Mouse (Mus musculus) adrenal gland, adult (tissue): Measurements from ENCODE around the gene Nedd4.

Experiments
- DNase-seq, 2 experiments: peaks; one replicate each; pipeline ENCODE4 v3.0.0; 2022 to 2023; ENCODE audit warnings: low spot score in 1 of 2; ENCODE audit not compliant: inconsistent age in 2 of 2

The Nedd4 gene

DNA sequence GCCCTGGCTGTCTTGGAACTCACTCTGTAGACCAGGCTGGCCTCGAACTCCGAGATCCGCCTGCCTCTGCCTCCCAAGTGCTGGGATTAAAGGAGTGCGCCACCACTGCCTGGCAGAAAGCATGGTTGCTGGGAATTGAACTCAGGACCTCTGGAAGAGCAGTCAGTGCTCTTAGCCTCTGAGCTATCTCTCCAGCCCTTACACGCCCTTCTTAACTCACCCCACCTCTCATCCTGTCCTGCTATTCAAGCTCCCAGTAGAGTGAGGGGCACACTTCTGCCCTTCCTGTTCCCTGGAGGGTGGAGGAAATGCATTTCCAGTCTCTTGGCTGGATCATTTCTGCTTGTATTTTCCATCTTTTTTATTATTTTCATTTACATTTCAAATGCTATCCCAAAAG lies 15.5 kb downstream of the Nedd4 start:
- no peak for DNase-seq

DNA sequence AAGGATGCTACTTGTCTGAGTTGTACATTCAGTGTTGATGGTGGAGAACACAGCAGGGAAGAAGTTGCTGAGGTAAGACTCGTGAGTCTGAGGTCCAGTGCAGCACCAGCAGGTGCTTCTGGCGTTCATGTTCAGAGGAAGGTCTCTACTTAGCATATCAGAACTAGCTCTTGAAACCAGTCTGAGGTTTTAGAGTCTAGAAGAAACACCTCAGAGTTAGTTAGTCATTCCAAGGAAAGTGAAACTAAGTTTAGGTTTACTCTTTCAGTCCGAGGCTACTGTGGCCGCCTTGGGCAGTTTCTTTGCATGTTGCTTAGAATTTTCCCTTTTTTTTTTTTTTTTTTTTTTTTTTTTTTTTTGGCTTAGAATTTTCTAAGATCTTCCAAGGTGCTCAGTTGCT lies 16.6 kb downstream of the Nedd4 start:
- no peak for DNase-seq

DNA sequence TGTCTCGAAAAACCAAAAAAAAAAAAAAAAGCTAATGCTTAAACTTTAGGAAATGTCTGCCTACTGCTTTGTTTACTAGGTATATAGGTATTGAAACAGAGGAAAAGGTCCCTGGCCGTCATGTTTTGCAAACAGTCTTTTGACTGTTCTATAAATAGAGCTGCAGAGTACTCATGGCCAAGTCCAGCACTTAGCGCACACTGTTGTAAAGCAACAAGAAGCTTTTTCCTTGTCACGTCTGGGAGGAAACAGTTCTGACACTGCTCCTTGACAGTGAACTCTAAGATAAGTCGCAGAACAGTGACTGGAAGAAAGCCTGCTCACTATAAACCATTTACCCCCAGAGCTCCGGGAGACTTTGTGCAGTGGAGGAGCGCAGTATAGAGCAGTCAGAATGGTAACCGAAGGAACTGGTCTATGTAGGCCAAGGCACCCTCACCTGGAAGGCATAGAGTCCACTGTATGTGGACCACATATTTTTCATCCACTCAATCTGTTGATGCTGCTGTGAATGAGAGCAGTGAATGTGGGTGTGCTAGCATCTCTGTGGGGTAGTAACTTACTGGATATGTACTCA lies 19.6 kb downstream of the Nedd4 start:
- DNase-seq, result no peak

DNA sequence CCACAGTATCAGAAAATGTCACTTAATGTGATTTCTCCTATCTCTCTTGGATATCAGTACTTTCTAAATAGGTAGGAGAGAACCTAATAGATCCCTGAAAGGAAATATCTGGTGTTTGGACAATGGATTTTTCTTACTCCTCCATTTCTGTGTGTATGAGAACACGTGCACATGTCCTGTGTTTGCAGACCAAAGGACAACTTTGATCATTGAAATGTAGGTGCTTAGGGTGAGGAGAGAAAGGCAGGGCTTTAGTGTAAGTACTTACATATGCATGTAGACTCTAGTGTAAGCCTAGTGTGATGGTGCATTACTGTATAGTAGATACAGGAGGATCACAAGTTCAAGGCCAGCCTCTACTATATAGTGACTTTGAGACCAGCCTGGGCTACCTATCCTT lies 21.1 kb downstream of the Nedd4 start:
- DNase-seq, result no peak

DNA sequence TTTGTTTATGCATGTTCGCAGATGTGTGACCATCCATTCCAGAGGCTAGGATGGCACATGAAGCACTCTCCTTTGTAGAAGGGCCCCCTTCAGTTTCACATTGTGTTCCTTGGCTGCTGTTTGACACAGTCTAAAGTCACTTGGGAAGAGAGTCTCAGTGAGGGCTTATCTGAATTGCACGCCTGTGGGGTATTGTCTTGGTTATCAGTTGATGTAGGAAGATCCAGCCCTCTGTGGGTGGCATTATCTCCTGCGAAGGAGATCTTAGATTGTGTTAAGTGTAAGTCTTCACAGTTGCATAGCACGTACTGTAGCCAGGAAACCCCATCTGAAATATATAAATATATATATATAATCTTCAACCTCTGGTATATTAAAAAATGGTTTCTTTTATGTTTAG lies 23.1 kb downstream of the Nedd4 start:
- DNase-seq, result no peak

DNA sequence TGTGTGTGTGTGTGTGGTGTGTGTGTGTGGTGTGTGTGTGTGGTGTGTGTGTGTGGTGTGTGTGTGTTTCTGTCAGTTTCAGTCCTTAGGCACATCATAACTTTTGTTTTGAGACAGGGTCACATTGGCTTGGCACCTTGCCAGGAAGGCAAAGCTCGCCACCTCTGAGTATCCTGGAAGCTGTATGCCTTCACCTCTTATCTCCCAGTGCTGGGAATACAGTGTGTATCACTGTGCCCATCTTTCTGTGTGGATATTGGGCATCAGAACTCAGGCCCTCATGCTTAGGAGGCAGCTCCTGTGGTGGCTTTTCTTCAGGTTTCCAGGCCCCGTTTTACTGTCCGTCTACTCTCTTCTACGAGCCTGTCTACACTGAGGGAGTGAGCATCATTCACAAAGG lies 24.4 kb downstream of the Nedd4 start:
- peak; percentile 64 to 80 for DNase-seq

DNA sequence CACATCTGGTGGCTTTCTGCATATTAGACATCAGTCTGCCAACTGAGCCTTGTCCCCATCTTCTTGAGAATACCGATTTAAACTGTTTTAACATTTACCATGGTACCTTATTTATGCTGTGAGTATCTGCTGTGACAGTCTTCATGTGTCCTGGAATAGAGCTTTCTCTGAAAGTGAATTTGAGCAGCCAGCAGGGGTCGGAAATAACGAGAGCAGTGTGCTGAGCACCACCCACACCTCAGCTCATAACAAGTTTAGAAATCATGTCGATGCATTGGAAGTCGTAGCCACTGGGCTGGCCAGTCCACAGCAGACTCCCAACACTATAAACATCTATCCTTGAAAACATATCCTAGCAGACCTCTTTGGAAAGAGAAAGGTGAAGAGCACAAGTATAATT lies 27.4 kb downstream of the Nedd4 start:
- no peak for DNase-seq

DNA sequence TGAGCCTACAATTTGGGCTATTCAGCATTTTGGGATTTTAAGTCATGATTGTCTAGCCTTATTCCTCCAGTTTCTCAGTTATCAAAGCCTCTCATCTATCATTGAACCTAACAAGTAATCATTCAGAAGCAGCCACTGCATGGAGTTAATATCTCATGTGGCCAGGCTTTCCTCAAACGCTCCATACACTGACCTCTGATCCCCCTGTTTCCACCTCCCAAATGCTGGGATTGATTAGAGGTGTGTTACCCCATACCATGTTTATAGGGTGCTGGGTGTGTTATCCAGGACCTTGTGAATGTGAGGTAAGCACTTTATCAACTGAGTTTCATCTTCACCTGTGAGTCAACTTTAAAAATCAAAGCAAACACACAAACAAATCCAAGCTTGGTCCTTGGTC lies 28.7 kb downstream of the Nedd4 start:
- DNase-seq, result no peak

DNA sequence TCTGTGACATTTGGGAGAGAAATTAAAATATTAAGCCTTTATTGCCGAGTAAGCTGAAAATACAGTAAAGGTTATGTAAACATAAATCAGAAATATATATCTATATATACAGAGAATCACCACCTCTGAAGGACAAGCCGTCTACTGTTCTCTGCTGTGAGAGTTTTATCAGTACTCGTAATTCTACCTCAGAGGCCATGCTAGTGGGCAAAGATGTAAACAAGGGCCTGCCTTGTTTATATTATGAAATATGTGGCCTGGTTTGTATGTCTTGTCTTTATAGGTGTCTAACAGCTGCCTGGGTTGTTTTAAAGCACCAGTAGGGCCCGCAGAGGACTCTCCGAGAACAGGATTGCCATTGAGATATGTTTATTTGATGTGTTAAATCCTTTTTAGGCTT lies 29.8 kb downstream of the Nedd4 start:
- no peak for DNase-seq

DNA sequence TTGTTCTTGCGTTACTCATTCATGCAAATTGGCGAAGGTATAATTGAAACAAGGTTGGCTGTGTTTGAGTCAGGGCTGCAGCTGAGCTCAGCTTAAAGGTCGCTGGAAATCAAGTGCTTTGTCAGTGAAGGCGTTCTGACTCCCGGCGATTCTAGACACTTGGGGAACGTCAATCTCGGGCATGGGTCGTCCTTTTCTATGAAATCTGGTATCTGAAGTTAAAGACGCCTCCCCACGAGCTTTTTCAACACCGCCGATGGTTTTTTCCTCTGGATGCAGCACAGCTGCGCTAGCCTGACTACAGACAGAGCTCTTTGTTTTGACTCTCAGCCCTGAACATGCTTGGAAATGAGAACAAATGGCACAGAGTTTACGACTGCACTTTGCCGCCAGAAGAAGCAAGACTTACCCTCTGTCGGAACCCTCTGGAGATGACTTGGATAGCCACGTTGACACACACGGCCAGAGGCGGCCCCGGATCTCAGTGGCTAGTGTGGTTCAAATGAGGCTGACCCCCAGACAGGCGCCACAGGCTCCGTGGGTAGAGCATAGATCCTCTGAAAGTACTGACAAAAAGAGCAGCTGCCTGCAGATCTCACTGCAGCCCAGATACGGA lies 31.0 kb downstream of the Nedd4 start:
- peak; percentile 56 to 85 for DNase-seq

DNA sequence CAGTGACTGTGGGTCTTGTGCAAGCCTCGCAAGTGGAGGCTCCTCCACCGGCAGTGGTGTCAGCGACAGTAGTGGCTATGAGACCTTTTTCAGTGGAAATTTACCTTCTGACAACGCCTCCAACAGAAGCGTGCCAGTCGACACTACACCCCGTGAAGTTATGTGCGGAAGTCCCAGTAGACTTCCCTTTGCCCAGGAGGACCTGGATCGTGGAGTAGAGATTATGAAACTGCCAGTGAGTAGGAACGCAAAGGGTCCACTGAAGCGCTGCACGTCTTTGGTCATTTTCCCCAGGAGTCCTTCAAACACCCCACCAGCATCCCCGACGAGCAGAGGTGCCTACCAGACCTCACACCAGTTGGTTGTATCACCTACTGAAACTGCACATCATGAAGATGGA lies 31.7 kb downstream of the Nedd4 start:
- peak in 1 of 2 experiments; percentile 54 for DNase-seq

DNA sequence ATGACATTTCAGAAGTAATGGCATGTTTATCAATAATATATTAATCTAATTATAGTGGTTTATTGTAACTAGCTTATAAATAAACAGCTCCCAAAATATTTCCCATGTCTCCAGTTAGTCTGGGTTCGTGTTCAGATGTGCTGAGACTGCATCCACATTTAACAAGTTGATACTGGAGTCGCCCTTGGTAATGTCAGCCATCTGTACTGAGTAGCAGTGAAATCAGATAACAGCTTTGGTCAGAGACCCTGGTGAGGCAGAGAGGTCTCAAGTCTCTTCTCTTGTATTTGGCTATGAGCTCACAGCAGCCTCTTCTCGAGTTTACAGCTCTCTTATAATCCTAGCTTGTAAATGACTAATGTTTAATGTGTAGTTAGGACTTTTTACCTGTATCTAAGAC lies 34.4 kb downstream of the Nedd4 start:
- no peak for DNase-seq

DNA sequence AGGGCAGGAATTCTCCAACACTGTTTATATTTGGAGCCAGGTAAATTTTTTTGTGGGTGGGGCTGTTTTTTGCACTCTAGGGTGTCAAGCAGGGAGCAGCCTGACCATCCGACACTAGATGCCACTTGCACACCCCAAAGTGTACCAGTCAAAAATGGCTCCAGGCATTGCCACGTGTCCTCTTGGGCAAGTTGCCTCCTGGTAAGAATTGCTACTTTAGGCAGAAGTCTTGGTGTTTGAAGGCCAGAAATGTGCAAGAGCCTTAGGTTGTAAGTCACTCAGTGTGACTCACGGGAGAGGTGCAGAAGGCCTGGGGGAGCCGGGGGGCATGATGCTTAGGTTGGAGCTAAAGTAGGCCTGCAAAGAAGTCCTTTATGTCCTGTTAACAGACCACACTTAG lies 35.6 kb downstream of the Nedd4 start:
- peak in 1 of 2 experiments; percentile 54 for DNase-seq

DNA sequence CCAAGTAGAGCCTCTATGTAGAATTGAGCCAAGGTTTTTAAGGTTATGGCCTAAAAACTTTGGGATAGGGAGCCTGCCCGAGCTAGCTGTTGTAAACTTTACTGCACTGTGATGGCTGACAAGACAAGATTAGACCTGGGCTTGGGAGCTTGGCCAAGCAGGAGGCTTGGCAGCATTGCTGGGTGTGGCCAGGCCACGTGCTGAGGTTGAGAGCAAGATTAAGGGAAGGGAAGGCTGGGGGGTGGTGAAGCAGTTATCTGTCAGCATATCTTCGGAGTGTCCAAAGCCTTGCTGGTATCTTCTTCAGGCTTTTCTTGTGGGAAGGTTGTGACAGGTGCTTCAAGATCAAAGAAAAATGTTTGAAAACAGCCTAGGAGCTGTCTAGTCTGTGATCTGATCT lies 37.6 kb downstream of the Nedd4 start:
- DNase-seq, result peak; percentile 42 to 68

DNA sequence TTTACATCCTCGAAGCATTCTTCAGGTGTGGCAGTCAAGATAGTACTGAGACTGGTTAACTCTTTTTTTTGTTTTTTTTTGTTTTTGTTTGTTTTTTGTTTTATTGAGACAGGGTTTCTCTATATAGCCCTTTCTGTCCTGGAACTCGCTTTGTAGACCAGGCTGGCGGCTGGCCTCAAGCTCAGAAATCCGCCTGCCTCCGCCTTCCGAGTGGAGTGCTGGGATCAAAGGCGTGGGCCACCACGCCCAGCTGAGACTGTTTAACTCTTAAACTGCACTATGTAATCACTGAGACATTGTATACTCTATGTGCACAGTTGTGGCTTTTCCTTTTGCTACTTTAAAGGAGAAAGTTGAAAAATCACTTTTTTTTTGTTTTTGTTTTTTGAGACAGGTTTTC lies 39.3 kb downstream of the Nedd4 start:
- peak in 1 of 2 experiments; percentile 52 for DNase-seq

DNA sequence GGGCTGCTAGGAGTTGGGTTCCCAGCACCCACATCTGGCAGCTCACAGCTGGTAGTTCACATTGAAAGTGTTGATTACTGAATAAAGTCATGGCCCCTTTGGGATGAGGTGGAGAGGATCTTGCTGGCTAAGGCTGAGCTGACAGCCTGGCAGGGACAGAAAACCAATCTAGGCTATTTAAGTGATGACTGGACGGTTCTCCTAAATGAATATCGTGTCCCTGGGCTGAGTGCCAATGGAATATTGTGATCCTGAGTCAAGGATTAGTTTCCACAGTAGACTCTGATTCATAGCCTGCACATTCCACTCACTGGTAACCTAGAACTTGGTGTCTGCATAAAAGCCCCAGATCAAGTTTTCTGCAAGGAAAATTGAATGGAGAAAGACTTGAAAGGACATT lies 39.9 kb downstream of the Nedd4 start:
- peak; percentile 91 to 98 for DNase-seq

DNA sequence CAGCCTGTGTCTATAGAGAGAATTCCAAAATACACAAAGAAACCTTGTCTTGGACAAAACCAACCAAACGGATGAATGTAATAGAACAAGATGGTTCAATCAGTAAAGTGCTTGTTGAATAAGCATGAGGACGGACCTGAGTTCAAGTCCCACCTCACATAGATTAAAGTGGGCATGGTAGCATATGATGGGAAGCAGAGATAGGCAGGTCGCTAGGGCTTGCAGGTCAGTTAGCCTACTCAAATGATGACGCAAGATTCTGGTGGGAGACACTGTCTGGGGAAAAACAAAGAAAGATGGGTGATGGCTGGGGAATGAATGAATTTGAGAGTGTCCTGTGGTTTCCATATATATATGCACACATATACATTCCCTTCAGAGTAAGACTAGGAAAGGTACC lies 41.0 kb downstream of the Nedd4 start:
- DNase-seq, result peak in 1 of 2 experiments; percentile 53

DNA sequence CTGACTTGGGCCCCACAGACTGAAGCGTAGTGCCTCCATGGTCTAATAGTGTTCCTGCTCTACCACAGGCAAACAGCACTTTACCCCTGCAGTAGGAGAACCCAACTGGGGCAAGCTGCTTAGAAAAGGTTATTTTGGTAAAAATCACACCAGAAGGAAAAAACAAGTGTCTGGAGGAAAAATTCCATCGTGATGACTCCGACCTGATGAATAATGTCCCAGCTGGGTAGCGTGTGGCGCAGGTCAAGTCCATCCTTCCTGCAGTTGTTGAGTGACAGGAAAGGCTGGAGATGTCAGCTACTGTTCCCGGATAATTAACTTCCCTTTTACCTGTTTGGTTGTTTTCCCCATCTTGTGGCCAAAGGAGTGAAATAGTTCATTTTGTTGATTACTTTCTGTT lies 41.6 kb downstream of the Nedd4 start:
- peak; percentile 63 to 80 for DNase-seq

DNA sequence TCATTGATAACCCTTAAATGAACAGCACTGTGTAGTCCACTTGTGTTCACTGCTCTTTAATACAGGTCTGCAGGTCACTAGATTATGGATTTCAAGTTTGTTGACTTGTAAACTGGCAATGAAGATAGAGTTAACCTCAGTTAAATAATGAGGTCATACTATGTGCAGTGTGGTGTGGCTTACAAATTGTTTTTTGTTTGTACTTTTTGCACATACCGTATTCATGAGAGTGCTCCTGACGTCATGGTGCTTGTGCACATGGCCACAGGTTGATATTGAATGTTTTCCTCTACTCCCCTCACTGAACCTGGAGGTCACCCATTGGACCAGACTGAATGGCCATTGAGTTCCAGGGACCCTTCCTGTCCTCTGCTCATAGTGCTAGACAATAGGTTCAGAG lies 43.1 kb downstream of the Nedd4 start:
- no peak for DNase-seq

DNA sequence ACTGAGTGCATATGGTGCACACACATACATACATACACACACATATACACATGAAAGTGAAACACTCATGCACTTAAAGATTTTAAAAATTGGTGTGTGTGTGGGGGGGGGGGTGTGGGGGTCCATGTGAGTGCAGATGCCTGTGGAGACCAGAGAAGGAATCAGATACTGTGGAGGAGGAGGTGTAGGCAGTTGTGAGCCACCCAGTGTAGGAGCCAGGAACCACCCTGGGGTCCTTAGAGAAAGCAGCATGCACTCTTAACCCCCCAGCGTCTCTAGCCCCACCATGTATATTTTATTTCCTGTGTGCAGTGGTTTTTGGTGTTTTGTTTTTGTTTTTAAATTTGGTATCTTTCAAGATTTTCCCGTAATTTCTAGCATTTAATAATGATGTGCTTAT lies 45.9 kb downstream of the Nedd4 start:
- no peak for DNase-seq

DNA sequence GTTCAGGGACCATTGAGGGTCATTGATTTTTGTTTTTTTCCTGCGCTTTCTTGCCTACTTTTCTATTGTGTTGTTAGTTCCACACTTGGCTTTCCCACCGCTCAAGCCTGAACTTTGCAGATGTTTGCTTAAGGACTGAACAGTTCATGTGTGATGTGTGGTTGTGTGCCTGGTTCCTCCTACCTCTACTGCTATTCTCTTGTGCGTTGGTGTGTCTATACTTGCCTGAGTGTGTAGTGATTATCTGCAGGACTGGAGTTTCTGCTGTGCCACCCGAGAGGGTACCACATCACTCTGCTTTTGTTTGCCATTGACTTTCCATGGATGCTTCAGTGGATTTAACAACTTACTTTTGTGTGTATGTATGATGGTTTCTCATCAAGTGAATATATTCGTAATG lies 46.5 kb downstream of the Nedd4 start:
- DNase-seq, result no peak

DNA sequence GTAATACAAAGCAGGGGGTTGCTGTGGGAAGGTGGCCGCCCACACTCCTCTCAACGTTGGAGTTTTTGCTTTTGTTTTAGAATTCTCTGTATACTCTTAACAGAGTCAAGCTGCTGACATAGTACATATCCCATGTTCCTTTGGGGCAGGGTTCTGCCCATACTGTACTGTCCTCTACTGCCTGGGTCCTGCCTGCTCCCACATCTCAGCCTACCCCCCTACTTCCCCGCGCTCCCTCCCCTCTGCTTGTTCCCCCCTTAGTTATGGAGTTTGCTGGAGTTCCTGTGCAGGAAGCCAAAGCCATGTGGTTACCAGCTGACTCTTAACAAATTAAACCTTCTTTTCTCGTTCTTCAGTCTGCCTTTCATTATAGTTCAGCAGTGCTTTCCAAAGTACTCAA lies 47.9 kb downstream of the Nedd4 start:
- DNase-seq, result no peak

DNA sequence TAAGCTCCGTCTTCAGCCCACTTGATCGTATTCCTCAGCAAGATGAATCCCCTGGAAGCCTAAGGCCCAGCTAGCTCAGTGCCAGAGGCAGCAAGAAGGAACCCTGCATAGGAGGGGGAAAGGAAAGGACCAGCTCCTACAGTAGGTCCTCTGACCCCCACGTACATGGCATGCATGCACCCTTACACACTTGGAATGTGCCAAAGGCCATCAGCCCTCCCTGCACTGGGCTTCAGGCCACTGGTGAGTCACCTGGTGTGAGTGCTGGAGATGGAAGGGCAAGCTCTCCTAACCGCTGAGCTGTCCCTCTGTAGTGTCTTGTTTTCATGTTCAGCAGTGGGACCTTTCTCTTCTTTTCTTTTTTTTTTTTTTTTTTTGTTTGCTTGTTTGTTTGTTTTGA lies 52.8 kb downstream of the Nedd4 start:
- peak; percentile 85 to 93 for DNase-seq
